Mouse (Mus musculus) heart, embryonic 14.5 days (tissue): Measurements from ENCODE around the gene Ablim2. TPM values are rescaled to one million over a fixed set of nuclear protein-coding genes. Genes with fewer than 3 reads are reported as not detected.
A peak's percentile ranks its signal among the peaks of the same experiment; 100 is the strongest.

Experiments used
- ATAC-seq: fragments of 200-750 bp; cut with Nextera tagmentation; 2 replicates; pipeline ENCODE4 v1.8.0; 2017; ENCODE audit warnings: low read depth, moderate TSS enrichment; ENCODE audit not compliant: insufficient number of reproducible peaks, insufficient read depth, low FRiP score
- H3K27ac ChIP-seq, 2 experiments: fragments of 200-500 bp in 1 of 2; fragments of 300-500 bp in 1 of 2; sonication (generic) in 1 of 2; replicated peaks in 1 of 2; 2 replicates each; pipeline ENCODE4 v1.5.1; 2012 to 2014; ENCODE audit warnings: low read depth in 2 of 2, low read length in 2 of 2, control low read depth in 1 of 2, mild to moderate bottlenecking in 1 of 2, mixed read lengths in 1 of 2; ENCODE audit not compliant: control insufficient read depth in 1 of 2, insufficient read depth in 1 of 2
- H3K27me3 ChIP-seq: fragments of 300-500 bp; sonication (generic); 2 replicates; pipeline ENCODE4 v1.6.1; 2014; ENCODE audit warnings: mild to moderate bottlenecking, low read length, control low read depth; ENCODE audit not compliant: control insufficient read depth, insufficient read depth
- H3K36me3 ChIP-seq: fragments of 300-500 bp; sonication (generic); 2 replicates; pipeline ENCODE4 v1.6.1; 2014; ENCODE audit warnings: mild to moderate bottlenecking, control low read depth, low read length, mixed read lengths; ENCODE audit not compliant: control insufficient read depth, insufficient read depth
- H3K4me1 ChIP-seq, 2 experiments: fragments of 200-500 bp in 1 of 2; fragments of 300-500 bp in 1 of 2; sonication (generic) in 1 of 2; 2 replicates each; pipeline ENCODE4 v1.6.1; 2012 to 2014; ENCODE audit warnings: low read length in 2 of 2, control low read depth in 1 of 2, mixed read lengths in 1 of 2; ENCODE audit not compliant: control insufficient read depth in 2 of 2, insufficient read depth in 2 of 2
- H3K4me2 ChIP-seq: fragments of 300-500 bp; sonication (generic); 2 replicates; pipeline ENCODE4 v1.6.1; 2014; ENCODE audit warnings: mild to moderate bottlenecking, low read length
- H3K4me3 ChIP-seq, 2 experiments: fragments of 200-500 bp in 1 of 2; fragments of 300-500 bp in 1 of 2; sonication (generic) in 1 of 2; 2 replicates each; pipeline ENCODE4 v1.5.1; 2012 to 2014; ENCODE audit warnings: low read length in 2 of 2, mild to moderate bottlenecking in 2 of 2, control low read depth in 1 of 2, low read depth in 1 of 2, moderate library complexity in 1 of 2; ENCODE audit not compliant: control insufficient read depth in 1 of 2, insufficient read depth in 1 of 2
- H3K9ac ChIP-seq: fragments of 300-500 bp; sonication (generic); 2 replicates; pipeline ENCODE4 v1.6.1; 2014; ENCODE audit warnings: mild to moderate bottlenecking, low read length
- H3K9me3 ChIP-seq: fragments of 300-500 bp; sonication (generic); 2 replicates; pipeline ENCODE4 v1.6.1; 2016; ENCODE audit warnings: low read length, control low read depth; ENCODE audit not compliant: control insufficient read depth
- WGBS: fragments of 180-500 bp; shearing (Covaris S2); extraction: QIAGEN DNeasy Blood & Tissue Kit; methylation state at CpG from one replicate; pipeline ENCODE4 v1.1.7; 2014; 5-methylcytosine and 5-hydroxymethylcytosine counted together
- polyA plus RNA-seq: library from polyadenylated mRNA; unstranded; fragments of >200 nt; fragmentation: Nextera tagmentation; extraction: Ambion mirVana; gene quantifications from 2 replicates; pipeline ENCODE4 v1.2.1, GENCODE M21; 2014

The Ablim2 gene
- polyA plus RNA-seq, 1 experiment from 2014 or later, result 4.0 TPM

DNA sequence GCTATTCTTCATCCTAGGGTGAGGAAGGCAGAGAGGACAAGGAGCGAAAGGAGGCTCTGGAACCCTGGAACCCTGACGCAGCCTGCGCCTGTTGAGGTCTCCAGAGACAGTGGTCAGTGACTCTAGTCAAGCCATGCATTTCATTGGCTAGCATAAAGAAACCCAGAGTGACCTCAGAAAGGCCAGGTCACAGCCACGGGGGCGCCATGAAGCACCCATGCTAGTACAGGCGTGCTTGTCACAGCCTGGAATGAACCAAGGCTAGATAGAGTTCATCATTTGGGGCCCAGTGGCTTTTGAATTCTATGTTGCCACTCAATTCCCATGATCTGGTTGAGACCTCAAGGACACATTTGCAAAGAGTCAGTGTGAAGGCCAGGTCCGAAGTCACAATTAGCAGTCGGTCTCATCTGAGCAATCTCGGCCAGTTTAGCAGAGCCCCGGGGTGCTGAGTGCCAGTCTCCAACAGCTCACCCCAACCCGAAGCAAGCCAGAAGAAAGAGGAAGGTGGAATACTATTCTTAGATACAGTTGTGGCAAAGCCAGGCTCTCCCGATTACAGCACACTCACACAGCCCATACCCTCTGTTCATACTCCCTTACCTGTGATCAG lies 29.2 kb upstream of the Ablim2 start:
- Histone ChIP-seq H3K27me3 (no peaks in the 10 kb centered on the region), H3K9ac (peak overlapping the region; percentile 69), H3K4me2 (peak overlapping the region; percentile 57), H3K4me3 (peak overlapping the region; percentile 33 to 44), H3K4me1 (peaks cover 14 to 25% of the 10 kb centered on the region in 2 experiments), H3K36me3 (0 out of 2 replicates have a peak, but pooled peaks cover 4% of the 10 kb centered on the region), H3K27ac (peak overlapping the region; percentile 89 to 93), H3K9me3 (no peaks in the 10 kb centered on the region)
- ATAC-seq, result no peak
- WGBS, result 63% methylated on average over 12 of the region's 12 CpGs

GRCm38 (mm10) chr5:35728957-35729460 lies 28.7 kb upstream of the Ablim2 start:
- ATAC-seq, result peak; percentile 73
- no peaks in the 10 kb centered on the region for H3K27me3 ChIP-seq
- H3K4me3 ChIP-seq, result peak overlapping the region; percentile 33 to 44
- WGBS, result 58% methylated on average over 11 of the region's 11 CpGs
- no peaks in the 10 kb centered on the region for H3K36me3 ChIP-seq
- H3K27ac ChIP-seq, result peak overlapping the region; percentile 89 to 93
- peaks cover 17 to 24% of the 10 kb centered on the region in 2 experiments for H3K4me1 ChIP-seq
- H3K4me2 ChIP-seq, result peak overlapping the region; percentile 57
- peak overlapping the region; percentile 69 for H3K9ac ChIP-seq
- no peaks in the 10 kb centered on the region for H3K9me3 ChIP-seq

DNA sequence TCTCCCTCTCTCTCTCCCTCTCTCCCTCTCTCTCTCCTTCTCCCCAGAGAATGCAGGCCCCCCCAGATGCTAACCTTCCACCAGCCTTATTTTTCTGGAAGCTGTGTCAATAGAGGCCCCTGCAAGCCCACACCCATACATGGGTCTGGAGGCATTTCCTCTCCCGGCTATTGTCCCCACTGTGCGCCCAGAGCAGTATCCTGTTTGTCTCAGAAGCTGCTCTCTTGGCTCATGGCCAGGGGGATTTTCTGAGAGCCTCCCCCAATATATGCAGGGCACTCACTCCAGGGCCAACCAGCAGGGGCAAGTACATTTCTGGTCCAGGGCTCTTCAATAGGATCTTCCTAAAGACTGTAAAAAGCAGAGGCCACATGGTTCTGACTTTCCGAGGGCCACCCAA lies 27.8 kb upstream of the Ablim2 start:
- no peaks in the 10 kb centered on the region for H3K36me3 ChIP-seq
- H3K4me2 ChIP-seq, result peak overlapping the region; percentile 57; the same call in 1 of the 2 replicates
- WGBS, result 67% methylated on average over 3 of the region's 3 CpGs
- H3K4me1 ChIP-seq, result peaks cover 17 to 24% of the 10 kb centered on the region in 2 experiments
- H3K9ac ChIP-seq, result no peak overlapping the region
- ATAC-seq, result peak; percentile 33
- no peaks in the 10 kb centered on the region for H3K9me3 ChIP-seq
- no peak overlapping the region for H3K4me3 ChIP-seq
- H3K27ac ChIP-seq, result peak overlapping the region; percentile 89 to 93
- no peaks in the 10 kb centered on the region for H3K27me3 ChIP-seq

GRCm38 (mm10) chr5:35730552-35730951 lies 27.1 kb upstream of the Ablim2 start:
- WGBS, result 60% methylated on average over 1 of the region's 1 CpGs
- Histone ChIP-seq H3K4me2 (no peak overlapping the region), H3K4me1 (peaks cover 17 to 24% of the 10 kb centered on the region in 2 experiments), H3K27ac (peak overlapping the region; percentile 2 to 89), H3K4me3 (no peak overlapping the region), H3K9ac (no peak overlapping the region), H3K9me3 (no peaks in the 10 kb centered on the region), H3K27me3 (no peaks in the 10 kb centered on the region), H3K36me3 (no peaks in the 10 kb centered on the region)
- no peak for ATAC-seq

DNA sequence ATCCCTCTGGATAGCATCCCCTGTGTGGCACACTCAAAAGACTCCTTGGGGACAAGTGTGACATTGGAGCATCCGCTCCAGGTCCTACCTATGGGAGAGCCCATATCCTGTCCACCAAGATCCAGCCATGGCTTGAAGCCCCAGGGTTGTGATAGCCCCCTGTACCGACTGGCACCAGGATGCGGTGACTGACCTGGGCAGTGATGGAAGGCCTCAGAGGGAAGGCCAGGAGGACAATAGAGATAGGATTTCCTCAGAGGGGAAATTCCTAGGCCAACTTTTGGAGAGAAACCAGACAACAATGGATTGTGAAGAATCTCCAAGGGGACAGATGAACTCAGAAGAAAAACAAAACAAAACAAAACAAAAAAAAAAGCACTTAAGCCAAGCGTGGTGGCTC lies 26.7 kb upstream of the Ablim2 start:
- no peak for ATAC-seq
- WGBS, result 64% methylated on average over 4 of the region's 4 CpGs
- H3K27ac ChIP-seq, result peak overlapping the region; percentile 2 to 89; a peak in 2 of 4 replicates

GRCm38 (mm10) chr5:35733523-35733922 lies 24.2 kb upstream of the Ablim2 start:
- Histone ChIP-seq H3K4me3 (no peak overlapping the region), H3K36me3 (no peaks in the 10 kb centered on the region), H3K4me2 (no peak overlapping the region), H3K27ac (no peak overlapping the region), H3K4me1 (peaks cover 36% of the 10 kb centered on the region in 2 experiments), H3K27me3 (no peaks in the 10 kb centered on the region), H3K9ac (no peak overlapping the region), H3K9me3 (no peaks in the 10 kb centered on the region)
- 66% methylated on average over 2 of the region's 2 CpGs for WGBS
- ATAC-seq, result no peak

More for the DNA sequence above, 26.7 kb upstream of the Ablim2 start:
- H3K4me3 ChIP-seq, result no peak overlapping the region
- no peaks in the 10 kb centered on the region for H3K9me3 ChIP-seq
- H3K27me3 ChIP-seq, result no peaks in the 10 kb centered on the region
- H3K9ac ChIP-seq, result no peak overlapping the region
- no peaks in the 10 kb centered on the region for H3K36me3 ChIP-seq
- no peak overlapping the region for H3K4me2 ChIP-seq
- H3K4me1 ChIP-seq, result peaks cover 17 to 24% of the 10 kb centered on the region in 2 experiments

DNA sequence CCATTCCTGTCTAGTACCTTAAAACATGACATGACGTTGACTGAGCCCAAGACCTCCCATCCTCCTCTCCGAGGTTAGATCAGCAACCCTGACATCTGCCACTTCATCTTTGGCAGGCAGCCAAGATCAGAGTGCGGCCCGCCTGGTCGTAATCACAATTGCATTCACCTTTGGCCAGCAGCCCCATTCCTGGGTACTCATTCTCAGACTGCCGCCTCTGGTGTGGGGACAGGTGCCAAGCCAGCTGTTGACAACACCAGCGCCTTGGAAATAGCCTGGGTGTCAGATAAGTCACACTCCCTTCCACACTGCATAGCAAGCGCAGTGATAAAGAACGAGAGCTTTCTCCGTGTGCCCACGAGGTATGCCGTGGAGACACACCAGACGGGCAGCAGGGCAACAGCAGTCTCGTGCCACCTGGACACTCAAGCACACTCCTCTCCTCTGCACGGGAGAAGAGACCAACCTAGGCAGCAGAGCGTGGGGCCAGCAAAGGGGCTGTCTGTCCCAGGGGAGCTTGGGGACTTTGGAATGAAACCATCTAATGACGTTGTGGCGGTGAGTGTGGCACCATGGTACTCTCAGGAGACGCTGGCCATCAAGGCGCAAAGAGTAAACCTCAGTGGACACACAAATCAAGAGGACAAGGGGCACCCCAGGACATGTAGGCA lies 20.3 kb upstream of the Ablim2 start:
- WGBS, result 28% methylated on average over 20 of the region's 20 CpGs

More for the DNA sequence above, 20.3 kb upstream of the Ablim2 start:
- Histone ChIP-seq H3K27me3 (no peaks in the 10 kb centered on the region; the same call in 1 of the 2 replicates), H3K4me2 (peak overlapping the region; percentile 42), H3K9me3 (no peaks in the 10 kb centered on the region), H3K36me3 (no peaks in the 10 kb centered on the region), H3K9ac (no peak overlapping the region), H3K4me1 (peaks cover 50 to 53% of the 10 kb centered on the region in 2 experiments), H3K27ac (peak overlapping the region in 1 of 2 experiments; percentile 68; a peak in 2 of 4 replicates), H3K4me3 (no peak overlapping the region)
- peak; percentile 51 for ATAC-seq
